Mouse (Mus musculus) intestine, embryonic 16.5 days (tissue): ENCODE results near the gene Ubxn1. TPM values are rescaled to one million over a fixed set of nuclear protein-coding genes. Genes with fewer than 3 reads are reported as not detected.

ENCODE experiments used
- ATAC-seq: fragments of 200-750 bp; cut with Nextera tagmentation; 2 replicates; pipeline ENCODE4 v1.8.0; 2017; ENCODE audit warnings: moderate TSS enrichment, moderate library complexity
- H3K27ac ChIP-seq: fragments of 300-500 bp; sonication (generic); 2 replicates; pipeline ENCODE4 v1.5.1; 2014; ENCODE audit warnings: mild to moderate bottlenecking, low read length
- H3K27me3 ChIP-seq: fragments of 300-500 bp; sonication (generic); replicated peaks from 2 replicates; pipeline ENCODE4 v1.6.1; 2014; ENCODE audit warnings: low read length, control low read depth, mixed read lengths; ENCODE audit not compliant: control insufficient read depth, insufficient read depth
- H3K36me3 ChIP-seq: fragments of 300-500 bp; sonication (generic); 2 replicates; pipeline ENCODE4 v1.6.1; 2014; ENCODE audit warnings: low read length, control low read depth; ENCODE audit not compliant: control insufficient read depth, insufficient read depth
- H3K4me1 ChIP-seq: fragments of 300-500 bp; sonication (generic); 2 replicates; pipeline ENCODE4 v1.6.1; 2014; ENCODE audit warnings: low read length, control low read depth, mixed read lengths; ENCODE audit not compliant: control insufficient read depth, insufficient read depth
- H3K4me2 ChIP-seq: fragments of 300-500 bp; sonication (generic); 2 replicates; pipeline ENCODE4 v1.6.1; 2014; ENCODE audit warnings: low read depth, low read length, control low read depth
- H3K4me3 ChIP-seq: fragments of 300-500 bp; sonication (generic); 2 replicates; pipeline ENCODE4 v1.5.1; 2014; ENCODE audit warnings: mild to moderate bottlenecking, low read length
- H3K9ac ChIP-seq: fragments of 300-500 bp; sonication (generic); 2 replicates; pipeline ENCODE4 v1.6.1; 2014; ENCODE audit warnings: low read depth, low read length
- H3K9me3 ChIP-seq: fragments of 300-500 bp; sonication (generic); 2 replicates; pipeline ENCODE4 v1.6.1; 2016; ENCODE audit warnings: low read length, control low read depth; ENCODE audit not compliant: control insufficient read depth
- WGBS: fragments of 180-500 bp; shearing (Covaris S2); extraction: QIAGEN DNeasy Blood & Tissue Kit; methylation state at CpG from one replicate; pipeline ENCODE4 v1.1.7; 2014; 5-methylcytosine and 5-hydroxymethylcytosine counted together
- polyA plus RNA-seq: library from polyadenylated mRNA; unstranded; fragments of >200 nt; fragmentation: Nextera tagmentation; extraction: Ambion mirVana; gene quantifications from 2 replicates; pipeline ENCODE4 v1.2.1, GENCODE M21; 2015

Gene Ubxn1
- polyA plus RNA-seq, 1 experiment from 2014 or later, result 170 TPM

- Histone ChIP-seq H3K4me2 (peak within 1 kb of the TSS; percentile 98), H3K9me3 (no peaks in the 10 kb centered on the region), H3K4me3 (peak within 1 kb of the TSS; percentile 66), H3K4me1 (peaks cover 22% of the 10 kb centered on the region), H3K27ac (peak within 1 kb of the TSS; percentile 96; the same call in 1 of the 2 replicates), H3K27me3 (no peaks in the 10 kb centered on the region), H3K9ac (peak within 1 kb of the TSS; percentile 89), H3K36me3 (peaks cover 4% of the 10 kb centered on the region; the same call in 1 of the 2 replicates)
- ATAC-seq, result no peak
- WGBS, result 67% methylated on average over 11 of the region's 11 CpGs
Measured at GRCm38 (mm10) chr19:8839103-8839907, 32.0 kb upstream of the Ubxn1 start, which contains the start of gene Gng3. TSS of gene Gng3 (minus strand) at chr19:8839194.

- peak overlapping the region; percentile 58 for H3K4me3 ChIP-seq
- peaks cover 22% of the 10 kb centered on the region for H3K4me1 ChIP-seq
- H3K36me3 ChIP-seq, result no peaks in the 10 kb centered on the region
- peak overlapping the region; percentile 80 for H3K9ac ChIP-seq
- peak; percentile 77 for ATAC-seq
- no peak overlapping the region for H3K27ac ChIP-seq
- H3K27me3 ChIP-seq, result no peaks in the 10 kb centered on the region
- no peaks in the 10 kb centered on the region for H3K9me3 ChIP-seq
- 27% methylated on average over 29 of the region's 29 CpGs for WGBS
- peak overlapping the region; percentile 84 for H3K4me2 ChIP-seq
Measured at GRCm38 (mm10) chr19:8839908-8840791, 31.1 kb upstream of the Ubxn1 start.

- peaks cover 22% of the 10 kb centered on the region for H3K4me1 ChIP-seq
- no peaks in the 10 kb centered on the region for H3K36me3 ChIP-seq
- H3K27ac ChIP-seq, result no peak overlapping the region
- H3K4me2 ChIP-seq, result peak overlapping the region; percentile 84
- no peak for ATAC-seq
- H3K9ac ChIP-seq, result peak overlapping the region; percentile 80
- WGBS, result 94% methylated on average over 7 of the region's 7 CpGs
- no peaks in the 10 kb centered on the region for H3K27me3 ChIP-seq
- no peaks in the 10 kb centered on the region for H3K9me3 ChIP-seq
- H3K4me3 ChIP-seq, result peak overlapping the region; percentile 58
Measured at GRCm38 (mm10) chr19:8841012-8841411, 30.3 kb upstream of the Ubxn1 start.

GRCm38 (mm10) chr19:8842961-8843360 lies 28.3 kb upstream of the Ubxn1 start:
- ATAC-seq, result no peak
- Histone ChIP-seq H3K27ac (no peak overlapping the region), H3K9ac (no peak overlapping the region), H3K4me2 (no peak overlapping the region), H3K27me3 (no peaks in the 10 kb centered on the region), H3K4me1 (peaks cover 22% of the 10 kb centered on the region), H3K4me3 (no peak overlapping the region), H3K9me3 (no peaks in the 10 kb centered on the region), H3K36me3 (peaks cover 3% of the 10 kb centered on the region; the same call in 1 of the 2 replicates)
- 90% methylated on average over 6 of the region's 6 CpGs for WGBS

GRCm38 (mm10) chr19:8844371-8845129 lies 26.7 kb upstream of the Ubxn1 start:
- H3K27ac ChIP-seq, result no peak overlapping the region
- H3K4me3 ChIP-seq, result no peak overlapping the region
- no peak overlapping the region for H3K9ac ChIP-seq
- ATAC-seq, result no peak
- H3K4me1 ChIP-seq, result peaks cover 10% of the 10 kb centered on the region; the same call in 1 of the 2 replicates
- H3K36me3 ChIP-seq, result peaks cover 6% of the 10 kb centered on the region
- WGBS, result 66% methylated on average over 5 of the region's 5 CpGs
- no peaks in the 10 kb centered on the region for H3K9me3 ChIP-seq
- no peaks in the 10 kb centered on the region for H3K27me3 ChIP-seq
- no peak overlapping the region for H3K4me2 ChIP-seq

GRCm38 (mm10) chr19:8848356-8848755 lies 22.9 kb upstream of the Ubxn1 start:
- ATAC-seq, result no peak
- no peaks in the 10 kb centered on the region for H3K9me3 ChIP-seq
- H3K27me3 ChIP-seq, result no peaks in the 10 kb centered on the region
- H3K4me3 ChIP-seq, result no peak overlapping the region
- no peak overlapping the region for H3K27ac ChIP-seq
- no peak overlapping the region for H3K4me2 ChIP-seq
- H3K36me3 ChIP-seq, result peaks cover 6% of the 10 kb centered on the region
- no peak overlapping the region for H3K9ac ChIP-seq
- peaks cover 3% of the 10 kb centered on the region; the same call in 1 of the 2 replicates for H3K4me1 ChIP-seq
- WGBS, result 58% methylated on average over 5 of the region's 5 CpGs

GRCm38 (mm10) chr19:8850402-8850901 lies 20.8 kb upstream of the Ubxn1 start, which contains the start of gene Lrrn4cl:
TSS of gene Lrrn4cl (plus strand) at chr19:8850768.
- peaks cover 3% of the 10 kb centered on the region; the same call in 1 of the 2 replicates for H3K4me1 ChIP-seq
- H3K4me3 ChIP-seq, result no peak within 1 kb of the TSS
- no peaks in the 10 kb centered on the region for H3K9me3 ChIP-seq
- peak; percentile 83 for ATAC-seq
- H3K36me3 ChIP-seq, result peaks cover 6% of the 10 kb centered on the region
- 21% methylated on average over 7 of the region's 7 CpGs for WGBS
- H3K27ac ChIP-seq, result 0 out of 2 replicates have a peak within 1 kb of the TSS, but pooled peaks have one; percentile 17
- peak within 1 kb of the TSS; percentile 14; the same call in 1 of the 2 replicates for H3K4me2 ChIP-seq
- H3K9ac ChIP-seq, result peak within 1 kb of the TSS; percentile 41; the same call in 1 of the 2 replicates
- H3K27me3 ChIP-seq, result no peaks in the 10 kb centered on the region

- H3K4me2 ChIP-seq, result no peak overlapping the region
- peaks cover 3% of the 10 kb centered on the region; the same call in 1 of the 2 replicates for H3K36me3 ChIP-seq
- no peaks in the 10 kb centered on the region for H3K9me3 ChIP-seq
- WGBS, result 44% methylated on average over 7 of the region's 7 CpGs
- no peak for ATAC-seq
- no peak overlapping the region for H3K27ac ChIP-seq
- no peak overlapping the region for H3K9ac ChIP-seq
- no peaks in the 10 kb centered on the region for H3K27me3 ChIP-seq
- peaks cover 3% of the 10 kb centered on the region; the same call in 1 of the 2 replicates for H3K4me1 ChIP-seq
- no peak overlapping the region for H3K4me3 ChIP-seq
Measured at GRCm38 (mm10) chr19:8851639-8852038, 19.7 kb upstream of the Ubxn1 start.
